25 mouse cellular contexts compared by ENCODE assay signal in genomic region chr5:105805955-105806354, GRCm38 (mm10).
"Had no signal": no experiment of that assay in that cellular context is flagged by ENCODE, and none has a peak within 500 bp of the region (broad histone marks: within the 10 kb centered on the region; RNA-seq: fewer than 3 reads in every experiment).

No protein-coding gene starts in this region.

- H3K27ac ChIP-seq: heart, embryonic 13.5 days; heart, embryonic 15.5 days; hindbrain, embryonic 10.5 days; hindbrain, embryonic 12.5 days; hindbrain, embryonic 14.5 days; intestine, embryonic 15.5 days; layer of hippocampus, adult 2 months; left cerebral cortex, adult 2 months; limb, embryonic 10.5 days; limb, embryonic 12.5 days; liver, embryonic 12.5 days; liver, embryonic 14.5 days had no signal

- H3K4me3 ChIP-seq: heart, embryonic 13.5 days; heart, embryonic 15.5 days; hindbrain, embryonic 10.5 days; hindbrain, embryonic 12.5 days; intestine, embryonic 15.5 days; layer of hippocampus, adult 2 months; left cerebral cortex, adult 2 months; limb, embryonic 10.5 days; limb, embryonic 12.5 days; liver, embryonic 12.5 days had no signal

- H3K27me3 ChIP-seq: heart, embryonic 15.5 days; hindbrain, embryonic 12.5 days; intestine, embryonic 15.5 days; limb, embryonic 12.5 days; liver, embryonic 12.5 days had no signal

- ATAC-seq: hindbrain, embryonic 16.5 days; inflammation-experienced regulatory T-cells, adult 6 months; intestine, embryonic 15.5 days; intestine, postnatal 0 days; liver, embryonic 12.5 days had no signal

- DNase-seq: gastrocnemius, postnatal 25 days; heart, adult 18-20 months; heart, postnatal 10 days; heart, postnatal 4 days; kidney, adult 8-10 months; kidney, postnatal 10 days; kidney, postnatal 25 days; kidney, postnatal 4 days; lung, adult 18-20 months had no signal

- H3K9ac ChIP-seq: heart, embryonic 13.5 days; heart, embryonic 15.5 days; hindbrain, embryonic 12.5 days; hindbrain, embryonic 14.5 days; intestine, embryonic 15.5 days; limb, embryonic 12.5 days; liver, embryonic 12.5 days; liver, embryonic 14.5 days had no signal

- H3K9me3 ChIP-seq: heart, embryonic 13.5 days; heart, embryonic 15.5 days; hindbrain, embryonic 10.5 days; hindbrain, embryonic 12.5 days; intestine, embryonic 15.5 days; limb, embryonic 10.5 days; limb, embryonic 12.5 days; liver, embryonic 12.5 days had no signal

- H3K4me2 ChIP-seq: heart, embryonic 11.5 days; heart, embryonic 13.5 days; heart, embryonic 15.5 days; hindbrain, embryonic 12.5 days; hindbrain, embryonic 14.5 days; intestine, embryonic 15.5 days; limb, embryonic 12.5 days; liver, embryonic 12.5 days had no signal

- H3K36me3 ChIP-seq: heart, embryonic 13.5 days; heart, embryonic 15.5 days; hindbrain, embryonic 12.5 days; intestine, embryonic 15.5 days; limb, embryonic 10.5 days; limb, embryonic 12.5 days; liver, embryonic 12.5 days had no signal
